ENCODE assay signal across 7 mouse cellular contexts in genomic region chr16:21210667-21211338, GRCm38 (mm10). TPM values are rescaled to one million over a fixed set of nuclear protein-coding genes. Genes with fewer than 3 reads are reported as not detected.
DNase-seq lines count a peak whose midpoint lies in the region; ATAC-seq lines count a peak whose summit lies in the region.

No protein-coding gene starts in this region.

- 0 out of 2 replicates have a peak overlapping the region, but pooled peaks have one; percentile 6 for H3K27ac ChIP-seq in brown adipose tissue, adult 24 weeks (replicated peaks; ENCODE audit: low read depth, low read length)
- peak overlapping the region; percentile 97 for H3K27ac ChIP-seq in embryonic facial prominence, embryonic 15.5 days (replicated peaks)
- H3K27ac ChIP-seq in limb, embryonic 11.5 days (replicated peaks; ENCODE audit: low read depth, low read length): peak overlapping the region; percentile 93
- H3K27ac ChIP-seq in midbrain, embryonic 13.5 days: peak overlapping the region; percentile 90
- peak overlapping the region; percentile 88 for H3K27ac ChIP-seq in stomach, embryonic 15.5 days

- no peaks in the 10 kb centered on the region for H3K9me3 ChIP-seq in embryonic facial prominence, embryonic 15.5 days (replicated peaks)
- no peaks in the 10 kb centered on the region for H3K9me3 ChIP-seq in limb, embryonic 11.5 days (ENCODE audit: control insufficient read depth, low read length)
- no peaks in the 10 kb centered on the region for H3K9me3 ChIP-seq in midbrain, embryonic 13.5 days
- H3K9me3 ChIP-seq in stomach, embryonic 15.5 days: no peaks in the 10 kb centered on the region

- peak overlapping the region; percentile 23; the same call in 1 of the 2 replicates for H3K4me3 ChIP-seq in brown adipose tissue, adult 24 weeks (ENCODE audit: insufficient read depth, low read depth, low read length)
- H3K4me3 ChIP-seq in embryonic facial prominence, embryonic 15.5 days (replicated peaks): peak overlapping the region; percentile 86
- H3K4me3 ChIP-seq in limb, embryonic 11.5 days (ENCODE audit: low read depth, low read length): peak overlapping the region; percentile 34
- peak overlapping the region; percentile 41 for H3K4me3 ChIP-seq in midbrain, embryonic 13.5 days (replicated peaks)
- peak overlapping the region; percentile 41 for H3K4me3 ChIP-seq in stomach, embryonic 15.5 days (replicated peaks)

- peak; percentile 82 to 88 for DNase-seq in heart, adult 9 months (ENCODE audit: low spot score in 2 of 2)
- DNase-seq in kidney, adult 8-10 months: peak; percentile 76 to 85
- DNase-seq in limb, embryonic 11.5 days (ENCODE audit: low spot score): peak; percentile 97

- 2% methylated on average over 24 of the region's 25 CpGs for WGBS in embryonic facial prominence, embryonic 15.5 days
- WGBS in limb, embryonic 11.5 days: 0% methylated on average over 25 of the region's 25 CpGs
- 0% methylated on average over 23 of the region's 25 CpGs for WGBS in midbrain, embryonic 13.5 days
- 2% methylated on average over 25 of the region's 25 CpGs for WGBS in stomach, embryonic 15.5 days

- peak overlapping the region; percentile 40 for H3K9ac ChIP-seq in embryonic facial prominence, embryonic 15.5 days
- H3K9ac ChIP-seq in limb, embryonic 11.5 days (ENCODE audit: low read length): peak overlapping the region; percentile 68
- H3K9ac ChIP-seq in midbrain, embryonic 13.5 days (replicated peaks): peak overlapping the region; percentile 67
- H3K9ac ChIP-seq in stomach, embryonic 15.5 days: peak overlapping the region; percentile 12

- H3K27me3 ChIP-seq in embryonic facial prominence, embryonic 15.5 days: no peaks in the 10 kb centered on the region
- H3K27me3 ChIP-seq in limb, embryonic 11.5 days (ENCODE audit: control insufficient read depth, insufficient read depth, low read length): no peaks in the 10 kb centered on the region; the same call in 1 of the 2 replicates
- H3K27me3 ChIP-seq in midbrain, embryonic 13.5 days: no peaks in the 10 kb centered on the region
- no peaks in the 10 kb centered on the region for H3K27me3 ChIP-seq in stomach, embryonic 15.5 days (replicated peaks)

- ATAC-seq in embryonic facial prominence, embryonic 15.5 days (ENCODE audit: insufficient number of reproducible peaks, low FRiP score, low TSS enrichment, low read depth): peak; percentile 93
- ATAC-seq in limb, embryonic 11.5 days (ENCODE audit: insufficient number of reproducible peaks, low FRiP score, low TSS enrichment, low read depth): peak; percentile 96
- peak; percentile 88 for ATAC-seq in midbrain, embryonic 13.5 days
- peak; percentile 88 for ATAC-seq in stomach, embryonic 15.5 days (ENCODE audit: insufficient read depth, low FRiP score, low read depth)

- H3K4me2 ChIP-seq in embryonic facial prominence, embryonic 15.5 days (replicated peaks): peak overlapping the region; percentile 80
- H3K4me2 ChIP-seq in limb, embryonic 11.5 days (ENCODE audit: low read depth, severe bottlenecking): peak overlapping the region; percentile 68
- H3K4me2 ChIP-seq in midbrain, embryonic 13.5 days (replicated peaks): peak overlapping the region; percentile 69
- H3K4me2 ChIP-seq in stomach, embryonic 15.5 days: peak overlapping the region; percentile 67

- H3K4me1 ChIP-seq in brown adipose tissue, adult 24 weeks (ENCODE audit: control insufficient read depth, insufficient read depth, insufficient read length, low read length): no peaks in the 10 kb centered on the region
- peaks cover 89% of the 10 kb centered on the region for H3K4me1 ChIP-seq in embryonic facial prominence, embryonic 15.5 days
- peaks cover 71% of the 10 kb centered on the region for H3K4me1 ChIP-seq in limb, embryonic 11.5 days (ENCODE audit: control insufficient read depth, insufficient read depth, low read length)
- H3K4me1 ChIP-seq in midbrain, embryonic 13.5 days (replicated peaks): peaks cover 87% of the 10 kb centered on the region
- peaks cover 76% of the 10 kb centered on the region for H3K4me1 ChIP-seq in stomach, embryonic 15.5 days

- H3K36me3 ChIP-seq in embryonic facial prominence, embryonic 15.5 days: peaks cover 28% of the 10 kb centered on the region
- peaks cover 12% of the 10 kb centered on the region for H3K36me3 ChIP-seq in limb, embryonic 11.5 days (ENCODE audit: control insufficient read depth, insufficient read depth, low read length)
- peaks cover 14% of the 10 kb centered on the region for H3K36me3 ChIP-seq in midbrain, embryonic 13.5 days
- peaks cover 11% of the 10 kb centered on the region for H3K36me3 ChIP-seq in stomach, embryonic 15.5 days

RNA-seq across cellular contexts. Expression of gene Ephb3, which starts 6.2 kb away (rescaled TPM):
- not detected in 2 replicates for polyA plus RNA-seq in brown adipose tissue, adult 24 weeks (2012; ENCODE audit: insufficient read depth, insufficient read length, missing spikeins)
- polyA plus RNA-seq in embryonic facial prominence, embryonic 15.5 days (2015; fragmentation: Nextera tagmentation; extraction: Ambion mirVana): 50.7 and 53.3 TPM in 2 replicates
- polyA plus RNA-seq in limb, embryonic 11.5 days (2014; fragmentation: Nextera tagmentation; extraction: Ambion mirVana): 33.1 and 35.7 TPM in 2 replicates
- 14.8 and 19.4 TPM in 2 replicates for polyA plus RNA-seq in midbrain, embryonic 13.5 days (2015; fragmentation: Nextera tagmentation; extraction: Ambion mirVana)
- polyA plus RNA-seq in stomach, embryonic 15.5 days (2015; fragmentation: Nextera tagmentation; extraction: Ambion mirVana): 20.4 and 21.8 TPM in 2 replicates

RNA-seq across cellular contexts. Expression of gene Teddm3, which starts 57.0 kb away (rescaled TPM):
- polyA plus RNA-seq in brown adipose tissue, adult 24 weeks (2012; ENCODE audit: insufficient read depth, insufficient read length, missing spikeins): not detected in 2 replicates
- polyA plus RNA-seq in embryonic facial prominence, embryonic 15.5 days (2015; fragmentation: Nextera tagmentation; extraction: Ambion mirVana): 11.1 and 11.2 TPM in 2 replicates
- polyA plus RNA-seq in limb, embryonic 11.5 days (2014; fragmentation: Nextera tagmentation; extraction: Ambion mirVana): not detected in 2 replicates
- not detected in 2 replicates for polyA plus RNA-seq in midbrain, embryonic 13.5 days (2015; fragmentation: Nextera tagmentation; extraction: Ambion mirVana)
- 1.8 and 5.8 TPM in 2 replicates for polyA plus RNA-seq in stomach, embryonic 15.5 days (2015; fragmentation: Nextera tagmentation; extraction: Ambion mirVana)

Comparison
In these comparisons a context has a peak if more than half of its experiments do, and no peak if none do; other contexts are left out.
1. Peak in every context shown above with its lines: DNase-seq, ATAC-seq, H3K4me3 ChIP-seq and H3K27ac ChIP-seq.
2. H3K27ac ChIP-seq: peak in every context shown above with its lines; median percentile 97 in embryonic facial prominence, embryonic 15.5 days; 93 in limb, embryonic 11.5 days; 90 in midbrain, embryonic 13.5 days; 88 in stomach, embryonic 15.5 days; 6 in brown adipose tissue, adult 24 weeks.
3. H3K4me3 ChIP-seq: peak in every context shown above with its lines; median percentile 86 in embryonic facial prominence, embryonic 15.5 days; 41 in midbrain, embryonic 13.5 days; 41 in stomach, embryonic 15.5 days; 34 in limb, embryonic 11.5 days; 23 in brown adipose tissue, adult 24 weeks.
4. H3K9ac ChIP-seq: peak in every context shown above with its lines; median percentile 68 in limb, embryonic 11.5 days; 67 in midbrain, embryonic 13.5 days; 40 in embryonic facial prominence, embryonic 15.5 days; 12 in stomach, embryonic 15.5 days.